Mouse (Mus musculus): ENCODE measurements around the gene Ptbp1.

The Ptbp1 gene

GRCm38 (mm10) chr10:79853860-79854795 is at the start of gene Ptbp1:
Ptbp1 (plus strand) TSS chr10:79854427.
- DNase-seq (ENCODE audit: low spot score in 2 of 2), result peak; percentile 99

GRCm38 (mm10) chr10:79805636-79806035 is 48.6 kb upstream of the Ptbp1 start:
- no peak for DNase-seq (ENCODE audit: low spot score in 2 of 2)

- DNase-seq (ENCODE audit: low spot score in 2 of 2), result no peak
Measured at GRCm38 (mm10) chr10:79806331-79806730, 47.9 kb upstream of the Ptbp1 start.

- no peak for DNase-seq (ENCODE audit: low spot score in 2 of 2)
Measured at GRCm38 (mm10) chr10:79806972-79807371, 47.3 kb upstream of the Ptbp1 start.

GRCm38 (mm10) chr10:79807826-79808225 is 46.4 kb upstream of the Ptbp1 start:
- DNase-seq (ENCODE audit: low spot score in 2 of 2), result no peak

GRCm38 (mm10) chr10:79808728-79809127 is 45.5 kb upstream of the Ptbp1 start:
- DNase-seq (ENCODE audit: low spot score in 2 of 2), result no peak

- peak; percentile 87 to 94 for DNase-seq (ENCODE audit: low spot score in 2 of 2)
Measured at GRCm38 (mm10) chr10:79811736-79812637, 42.2 kb upstream of the Ptbp1 start.

GRCm38 (mm10) chr10:79814271-79814842 is 39.9 kb upstream of the Ptbp1 start:
- DNase-seq (ENCODE audit: low spot score in 2 of 2), result no peak

GRCm38 (mm10) chr10:79815671-79816494 is 38.3 kb upstream of the Ptbp1 start:
- DNase-seq (ENCODE audit: low spot score in 2 of 2), result no peak

GRCm38 (mm10) chr10:79817111-79817510 is 37.1 kb upstream of the Ptbp1 start:
- DNase-seq (ENCODE audit: low spot score in 2 of 2), result no peak

- DNase-seq (ENCODE audit: low spot score in 2 of 2), result no peak
Measured at GRCm38 (mm10) chr10:79818225-79818624, 36.0 kb upstream of the Ptbp1 start.

- no peak for DNase-seq (ENCODE audit: low spot score in 2 of 2)
Measured at GRCm38 (mm10) chr10:79819606-79820005, 34.6 kb upstream of the Ptbp1 start.

- no peak for DNase-seq (ENCODE audit: low spot score in 2 of 2)
Measured at GRCm38 (mm10) chr10:79820277-79820676, 34.0 kb upstream of the Ptbp1 start.

GRCm38 (mm10) chr10:79820782-79821181 is 33.4 kb upstream of the Ptbp1 start, which contains the start of gene Misp:
Misp (plus strand) TSS chr10:79820989.
- DNase-seq (ENCODE audit: low spot score in 2 of 2), result no peak

GRCm38 (mm10) chr10:79821731-79822130 is 32.5 kb upstream of the Ptbp1 start:
- no peak for DNase-seq (ENCODE audit: low spot score in 2 of 2)

GRCm38 (mm10) chr10:79822372-79822771 is 31.9 kb upstream of the Ptbp1 start:
- DNase-seq (ENCODE audit: low spot score in 2 of 2), result no peak

- no peak for DNase-seq (ENCODE audit: low spot score in 2 of 2)
Measured at GRCm38 (mm10) chr10:79823011-79823410, 31.2 kb upstream of the Ptbp1 start.

- no peak for DNase-seq (ENCODE audit: low spot score in 2 of 2)
Measured at GRCm38 (mm10) chr10:79824413-79824812, 29.8 kb upstream of the Ptbp1 start.

GRCm38 (mm10) chr10:79831583-79831982 is 22.6 kb upstream of the Ptbp1 start:
- no peak for DNase-seq (ENCODE audit: low spot score in 2 of 2)

- no peak for DNase-seq (ENCODE audit: low spot score in 2 of 2)
Measured at GRCm38 (mm10) chr10:79832026-79832785, 22.0 kb upstream of the Ptbp1 start.
